Mouse (Mus musculus) adrenal gland, postnatal 10 days (tissue): ENCODE measurements around the gene Mreg. TPM values are rescaled to one million over a fixed set of nuclear protein-coding genes. Genes with fewer than 3 reads are reported as not detected.
A peak's percentile ranks its signal among the peaks of the same experiment; 100 is the strongest.

Experiments
- DNase-seq: peaks from one replicate; pipeline ENCODE4 v3.0.0; 2021; ENCODE audit warnings: mixed read lengths
- total RNA-seq, 2 experiments: library from RNA; stranded (reverse); gene quantifications; 2 replicates each; pipeline ENCODE4 v1.2.3; 2021

The Mreg gene
- total RNA-seq, 2 experiments from 2014 or later, result 7.7 to 12.3 TPM

GRCm38 (mm10) chr1:72196123-72196522, 16.0 kb downstream of the Mreg start:
- DNase-seq, result no peak

GRCm38 (mm10) chr1:72191449-72191848, 20.7 kb downstream of the Mreg start:
- no peak for DNase-seq

GRCm38 (mm10) chr1:72188142-72188738, 23.9 kb downstream of the Mreg start:
- no peak for DNase-seq

- DNase-seq, result peak; percentile 17
These were observed 24.6 kb downstream of the Mreg start for GRCm38 (mm10) chr1:72187486-72187885.

DNA sequence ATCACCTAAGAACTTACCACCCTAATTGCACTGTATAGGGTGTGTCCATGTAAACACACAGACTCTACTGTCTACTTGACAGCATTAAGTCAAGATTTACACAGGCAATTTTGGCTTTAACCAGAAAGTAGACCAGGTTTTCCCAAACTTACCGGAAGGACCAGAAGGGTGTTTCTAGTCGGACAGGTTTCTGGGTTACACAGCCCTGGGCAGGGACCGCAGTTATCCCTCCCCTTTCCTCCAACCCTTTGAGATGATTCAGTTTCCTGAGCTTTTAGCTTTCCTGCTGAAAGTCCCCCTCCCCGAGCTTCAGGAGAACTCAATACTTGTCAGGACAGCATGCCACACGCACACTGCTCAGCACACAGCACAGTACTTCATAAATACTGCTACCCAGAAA, 26.0 kb downstream of the Mreg start:
- DNase-seq, result no peak

- no peak for DNase-seq
These were observed 28.6 kb downstream of the Mreg start for GRCm38 (mm10) chr1:72183554-72183953.

- DNase-seq, result peak; percentile 34
These were observed 29.1 kb downstream of the Mreg start for GRCm38 (mm10) chr1:72182930-72183499.

GRCm38 (mm10) chr1:72179947-72180346, 32.2 kb downstream of the Mreg start:
- no peak for DNase-seq

- DNase-seq, result no peak
These were observed 35.9 kb downstream of the Mreg start for GRCm38 (mm10) chr1:72176239-72176638.

DNA sequence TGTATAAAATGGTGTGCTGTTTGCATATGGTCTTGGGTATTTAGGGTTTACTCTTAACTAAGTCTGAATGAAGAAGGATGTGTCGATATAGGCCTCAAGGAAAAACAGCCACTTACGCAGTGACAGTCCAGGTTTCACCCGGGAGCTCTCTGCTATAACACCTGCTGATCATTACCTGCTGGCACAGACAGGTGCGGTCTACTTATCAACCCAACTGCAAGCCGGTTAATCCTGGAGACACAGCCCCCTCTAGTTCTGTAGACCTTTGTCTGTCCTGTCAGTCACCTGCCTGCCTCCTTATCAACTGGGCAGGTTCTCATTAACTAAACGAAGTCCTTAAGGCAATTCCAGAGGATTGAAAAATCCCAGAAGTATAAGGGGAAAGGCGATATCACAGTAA, 37.9 kb downstream of the Mreg start:
- no peak for DNase-seq

DNA sequence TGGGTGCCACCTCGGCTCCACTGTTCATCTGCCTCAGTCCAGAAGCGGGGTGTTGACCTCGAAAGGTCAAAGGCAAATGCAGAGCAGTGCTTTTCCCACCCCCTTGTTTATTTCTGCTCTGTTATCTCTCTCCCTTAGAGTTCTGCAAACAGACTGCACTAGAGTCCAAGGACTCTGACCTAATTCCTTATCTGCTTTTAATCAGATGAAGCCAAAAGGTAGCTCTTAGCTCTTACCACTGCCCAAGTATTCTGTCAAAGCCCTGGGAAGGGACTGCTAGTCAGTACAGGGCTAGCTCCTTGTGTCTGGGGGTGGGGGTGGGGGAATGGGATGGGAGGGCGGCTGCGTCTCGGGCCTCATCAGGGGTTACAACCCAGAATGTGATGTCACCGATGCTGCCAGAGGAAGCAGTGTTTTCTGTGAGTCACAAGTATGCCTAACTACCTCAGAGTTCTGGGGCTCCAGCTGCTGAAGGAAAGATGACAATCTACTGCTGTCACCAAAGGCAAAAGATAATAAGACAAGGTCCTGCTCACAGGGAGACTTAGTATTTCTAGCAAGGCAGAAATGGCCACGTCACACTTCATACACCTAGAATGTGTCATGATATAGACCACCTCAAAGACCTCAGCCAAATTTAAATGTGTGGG, 38.6 kb downstream of the Mreg start:
- DNase-seq, result no peak

DNA sequence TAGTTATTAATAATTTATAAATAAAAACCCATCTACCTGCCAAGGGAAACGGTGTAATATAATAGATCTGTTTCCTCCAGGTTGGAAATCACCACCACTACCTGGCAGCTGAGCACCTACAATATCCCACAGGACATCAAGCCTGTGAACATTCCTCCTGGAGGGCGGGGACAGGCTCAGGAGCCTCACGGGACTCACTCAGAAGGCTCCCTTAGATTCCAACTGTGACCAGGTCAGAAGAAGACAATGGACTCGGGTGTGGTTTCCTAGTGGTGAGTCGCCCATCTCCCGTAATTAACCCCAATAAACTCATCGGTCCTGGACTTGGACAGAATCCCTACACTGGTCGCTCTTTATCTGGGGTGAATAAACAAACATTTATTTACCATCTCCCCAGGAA, 39.3 kb downstream of the Mreg start:
- DNase-seq, result no peak

DNA sequence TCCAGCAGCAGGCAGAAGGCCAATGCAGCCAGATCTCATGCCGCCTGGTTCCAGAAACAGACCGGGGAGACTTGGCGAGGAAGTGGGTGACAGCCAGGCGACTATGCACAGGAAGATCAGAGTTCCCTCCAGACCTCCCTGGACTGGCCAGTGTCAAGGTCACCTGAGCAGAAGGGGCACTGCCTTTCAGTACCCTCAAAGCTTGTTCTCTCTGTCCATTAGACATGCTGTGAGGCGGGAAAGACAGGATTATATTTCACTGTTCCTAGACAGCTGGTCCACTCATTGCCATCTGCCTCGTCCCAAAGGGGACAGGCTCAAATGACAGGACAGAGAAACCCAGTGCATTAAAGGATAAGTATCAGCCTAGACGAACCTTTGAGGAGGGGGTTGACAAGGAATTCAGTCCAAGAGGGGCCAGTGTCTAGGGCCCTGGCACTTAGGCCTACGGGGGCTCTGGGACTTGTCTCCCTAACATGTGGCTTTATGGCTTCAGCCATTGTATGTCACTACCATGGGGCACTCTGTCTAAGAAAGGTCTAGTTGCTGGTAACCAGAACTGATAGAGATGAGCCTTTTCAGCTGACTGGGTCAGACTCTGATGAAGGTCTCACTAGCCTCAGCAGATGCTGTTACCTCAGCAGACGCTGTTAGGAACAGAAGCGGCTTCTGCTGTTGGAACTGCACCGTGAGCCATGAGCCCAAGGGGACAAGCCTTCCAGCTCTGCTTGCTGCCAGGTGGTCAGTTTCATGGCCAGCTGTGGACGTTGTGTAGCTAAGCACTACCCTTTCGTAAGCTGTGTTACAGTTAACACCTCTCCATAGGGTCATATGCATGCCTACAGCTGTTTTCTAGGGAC, 40.9 kb downstream of the Mreg start:
- no peak for DNase-seq

GRCm38 (mm10) chr1:72167024-72167423, 45.1 kb downstream of the Mreg start:
- no peak for DNase-seq

GRCm38 (mm10) chr1:72166468-72166814, 45.7 kb downstream of the Mreg start:
- no peak for DNase-seq

DNA sequence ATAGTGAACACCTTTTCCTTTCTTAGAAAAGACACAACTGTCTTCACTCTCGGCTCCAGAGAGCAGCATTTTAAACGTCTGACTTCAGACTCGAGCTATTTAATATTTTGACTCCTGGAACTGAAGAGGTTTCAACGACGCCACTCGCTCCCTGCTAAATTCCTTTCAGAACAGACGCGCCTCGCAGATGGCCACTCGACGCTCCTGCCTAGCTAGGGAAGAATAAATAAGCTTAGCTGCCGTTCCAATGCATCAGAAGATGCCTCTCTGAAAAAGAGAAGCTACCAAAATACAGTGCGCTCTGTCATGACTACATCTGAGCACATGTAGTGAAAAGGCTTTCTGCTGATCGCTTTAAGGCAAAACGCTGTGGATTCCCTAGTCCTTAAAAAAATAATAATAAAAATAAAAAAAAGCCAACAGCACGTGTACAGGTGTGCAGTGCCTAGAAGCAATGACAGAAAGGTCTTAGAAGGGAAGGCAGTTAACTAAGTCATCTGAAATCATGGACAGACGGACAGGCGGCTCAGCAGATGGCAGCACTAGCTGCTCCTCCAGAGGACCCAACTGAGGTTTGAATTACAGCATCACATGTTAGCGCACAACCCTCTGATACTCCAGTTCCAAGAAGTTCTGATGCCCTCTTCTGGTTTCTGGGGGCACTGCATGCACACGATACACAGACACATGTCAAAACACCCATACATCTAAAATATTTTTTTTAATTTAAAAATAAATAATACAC, 46.2 kb downstream of the Mreg start:
- DNase-seq, result no peak

DNA sequence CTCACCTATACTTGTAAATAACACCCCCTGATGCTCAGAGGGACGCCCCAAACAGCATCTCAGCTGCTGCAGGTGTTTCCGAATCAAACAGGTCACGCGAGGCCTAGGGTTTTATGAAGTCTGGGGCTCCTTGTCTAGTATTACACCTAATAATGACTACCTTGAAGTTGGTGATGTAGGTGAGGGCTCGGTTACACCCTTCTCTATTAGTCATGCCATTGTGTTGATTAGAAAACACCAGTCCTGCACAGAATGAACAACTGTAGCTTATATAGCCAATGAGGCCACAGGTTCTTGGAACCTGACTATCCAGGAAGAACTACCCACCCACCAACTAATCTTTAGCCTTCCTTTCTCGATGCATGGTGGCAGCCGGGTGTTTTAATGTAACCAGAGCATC, 51.8 kb downstream of the Mreg start:
- no peak for DNase-seq

DNA sequence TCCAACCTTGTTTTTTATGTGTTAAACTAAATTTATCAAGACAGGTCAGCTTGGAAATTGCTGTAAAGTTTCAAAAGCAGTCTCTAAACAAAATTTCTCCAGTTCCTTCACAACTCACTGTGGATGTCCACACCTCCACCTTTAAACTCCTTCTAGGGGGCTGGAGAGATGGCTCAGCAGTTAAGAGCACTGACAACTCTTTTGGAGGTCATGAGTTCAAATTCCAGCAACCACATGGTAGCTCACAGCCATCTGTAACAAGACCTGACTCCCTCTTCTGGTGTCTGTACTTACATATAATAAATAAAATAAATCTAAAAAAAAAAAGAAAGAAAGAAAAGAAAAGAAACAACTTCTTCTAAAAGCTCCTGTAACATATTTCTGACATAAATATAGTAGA, 67.1 kb downstream of the Mreg start:
- no peak for DNase-seq

DNA sequence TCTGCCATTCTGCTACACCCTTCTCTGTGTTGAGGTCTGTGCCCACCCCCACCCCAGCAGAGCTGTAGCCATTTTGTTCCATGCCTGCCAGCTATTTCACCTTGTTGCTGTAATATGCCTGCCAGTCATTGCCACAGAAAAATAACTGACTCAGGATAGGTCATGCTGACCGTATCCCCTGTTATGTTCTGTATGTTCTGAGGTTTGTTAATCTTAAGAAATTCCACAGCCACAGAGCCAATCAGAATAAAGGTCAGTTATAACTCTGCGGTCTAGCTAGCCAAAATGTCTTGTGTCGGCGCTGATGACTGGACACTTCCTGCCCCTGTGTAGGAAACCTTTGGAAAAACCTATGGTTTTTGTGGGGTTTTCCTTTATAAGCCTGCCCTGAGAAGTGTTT, 67.7 kb downstream of the Mreg start:
- no peak for DNase-seq

- peak; percentile 62 for DNase-seq
These were observed 70.1 kb downstream of the Mreg start for GRCm38 (mm10) chr1:72141893-72142480.

- no peak for DNase-seq
These were observed 76.0 kb downstream of the Mreg start for GRCm38 (mm10) chr1:72136101-72136500.

- DNase-seq, result no peak
These were observed 77.6 kb downstream of the Mreg start for GRCm38 (mm10) chr1:72134534-72134933.
